Mouse (Mus musculus): ENCODE measurements around the gene Nsfl1c.
A peak's percentile ranks its signal among the peaks of the same experiment; 100 is the strongest.

Nsfl1c gene

GRCm38 (mm10) chr2:151543063-151543895, 49.3 kb downstream of the Nsfl1c start:
- DNase-seq (ENCODE audit: low read depth, low spot score): peak; percentile 36

- DNase-seq (ENCODE audit: low read depth, low spot score): no peak
Measured at GRCm38 (mm10) chr2:151544673-151545072, 50.7 kb downstream of the Nsfl1c start.

- no peak for DNase-seq (ENCODE audit: low read depth, low spot score)
Measured at GRCm38 (mm10) chr2:151546571-151546970, 52.6 kb downstream of the Nsfl1c start.

- no peak for DNase-seq (ENCODE audit: low read depth, low spot score)
Measured at GRCm38 (mm10) chr2:151549615-151550121, 55.7 kb downstream of the Nsfl1c start.
